ENCODE assay signal across 25 mouse cellular contexts in genomic region chr8:109142495-109143158, GRCm38 (mm10).
"Had no signal": no experiment of that assay in that cellular context is flagged by ENCODE, and none has a peak within 500 bp of the region (broad histone marks: within the 10 kb centered on the region; RNA-seq: fewer than 3 reads in every experiment).

No protein-coding gene starts in this region.

- H3K4me2 ChIP-seq: limb, embryonic 12.5 days; limb, embryonic 15.5 days; liver, embryonic 11.5 days; lung, embryonic 14.5 days; midbrain, embryonic 12.5 days; neural tube, embryonic 12.5 days; neural tube, embryonic 15.5 days; stomach, embryonic 15.5 days had no signal

- H3K27me3 ChIP-seq: limb, embryonic 12.5 days; limb, embryonic 15.5 days; midbrain, embryonic 12.5 days; neural tube, embryonic 12.5 days; neural tube, embryonic 15.5 days; stomach, embryonic 15.5 days had no signal

- H3K9ac ChIP-seq: limb, embryonic 12.5 days; limb, embryonic 15.5 days; liver, embryonic 14.5 days; liver, postnatal 0 days; lung, embryonic 14.5 days; midbrain, embryonic 12.5 days; neural tube, embryonic 12.5 days; neural tube, embryonic 15.5 days; stomach, embryonic 15.5 days had no signal

- H3K36me3 ChIP-seq: limb, embryonic 12.5 days; limb, embryonic 15.5 days; midbrain, embryonic 12.5 days; neural tube, embryonic 12.5 days; neural tube, embryonic 15.5 days; stomach, embryonic 15.5 days had no signal

- H3K27ac ChIP-seq: kidney, postnatal 0 days; layer of hippocampus, adult 2 months; left cerebral cortex, adult 2 months; limb, embryonic 12.5 days; limb, embryonic 15.5 days; liver, embryonic 14.5 days; macrophage; midbrain, embryonic 12.5 days; neural tube, embryonic 12.5 days; neural tube, embryonic 15.5 days; stomach, embryonic 15.5 days had no signal

- H3K4me1 ChIP-seq: limb, embryonic 12.5 days; limb, embryonic 15.5 days; midbrain, embryonic 12.5 days; neural tube, embryonic 12.5 days; neural tube, embryonic 15.5 days; stomach, embryonic 15.5 days had no signal

- H3K4me3 ChIP-seq: layer of hippocampus, adult 2 months; left cerebral cortex, adult 2 months; limb, embryonic 12.5 days; limb, embryonic 15.5 days; midbrain, embryonic 12.5 days; neural tube, embryonic 12.5 days; neural tube, embryonic 15.5 days; stomach, embryonic 15.5 days had no signal

- ATAC-seq: liver, postnatal 0 days; lung, postnatal 0 days had no signal

- DNase-seq: kidney, adult 18-20 months; kidney, adult 9 months; kidney, postnatal 25 days; layer of hippocampus, postnatal 36 days; liver, postnatal 0 days; lung, embryonic 14.5 days; right cerebral cortex, adult 18-20 months; right cerebral cortex, postnatal 14 days; right cerebral cortex, postnatal 4 days; spleen, adult 18-20 months; thymus, adult 18-20 months; thymus, postnatal 36 days had no signal

- H3K9me3 ChIP-seq: limb, embryonic 12.5 days; limb, embryonic 15.5 days; midbrain, embryonic 12.5 days; neural tube, embryonic 12.5 days; neural tube, embryonic 15.5 days; stomach, embryonic 15.5 days had no signal
